Mouse (Mus musculus) liver, postnatal 0 days (tissue): ENCODE data around the gene Megf6. TPM values are rescaled to one million over a fixed set of nuclear protein-coding genes. Genes with fewer than 3 reads are reported as not detected.

Source experiments
- ATAC-seq: fragments of 200-750 bp; cut with Nextera tagmentation; 2 replicates; pipeline ENCODE4 v1.8.0; 2017; ENCODE audit warnings: mild to moderate bottlenecking, moderate library complexity
- DNase-seq: peaks from one replicate; pipeline ENCODE4 v3.0.0-alpha.2; 2016
- H3K27ac ChIP-seq: fragments of 300-500 bp; sonication (generic); 2 replicates; pipeline ENCODE4 v1.5.1; 2014; ENCODE audit warnings: antibody characterized with exemption, moderate library complexity, mild to moderate bottlenecking, low read depth
- H3K27me3 ChIP-seq: fragments of 300-500 bp; sonication (generic); 2 replicates; pipeline ENCODE4 v1.6.1; 2014; ENCODE audit warnings: low read length, control low read depth, mixed read lengths; ENCODE audit not compliant: insufficient read depth
- H3K36me3 ChIP-seq: fragments of 300-500 bp; sonication (generic); replicated peaks from 2 replicates; pipeline ENCODE4 v1.6.1; 2014; ENCODE audit warnings: mild to moderate bottlenecking, control low read depth, low read length, moderate library complexity, mixed read lengths; ENCODE audit not compliant: insufficient read depth
- H3K4me1 ChIP-seq: fragments of 300-500 bp; sonication (generic); 2 replicates; pipeline ENCODE4 v1.6.1; 2014; ENCODE audit warnings: antibody characterized with exemption, mild to moderate bottlenecking, control low read depth; ENCODE audit not compliant: insufficient read depth
- H3K4me2 ChIP-seq: fragments of 300-500 bp; sonication (generic); 2 replicates; pipeline ENCODE4 v1.6.1; 2014; ENCODE audit warnings: low read depth, mild to moderate bottlenecking, low read length, moderate library complexity, mixed read lengths
- H3K4me3 ChIP-seq: fragments of 300-500 bp; sonication (generic); 2 replicates; pipeline ENCODE4 v1.5.1; 2014; ENCODE audit warnings: low read depth, low read length
- H3K9ac ChIP-seq: fragments of 300-500 bp; sonication (generic); replicated peaks from 2 replicates; pipeline ENCODE4 v1.6.1; 2014; ENCODE audit warnings: mild to moderate bottlenecking, moderate library complexity
- H3K9me3 ChIP-seq: fragments of 300-500 bp; sonication (generic); 2 replicates; pipeline ENCODE4 v1.6.1; 2016; ENCODE audit warnings: mild to moderate bottlenecking, control low read depth, low read length, mixed read lengths
- CTCF ChIP-seq: sonication (generic); IDR thresholded peaks from 2 replicates; pipeline ENCODE4 v1.5.1; 2016; ENCODE audit warnings: antibody characterized with exemption, low read depth
- EP300 ChIP-seq: IDR thresholded peaks from 2 replicates; pipeline ENCODE4 v1.6.1; 2016; ENCODE audit warnings: antibody characterized with exemption, low read depth, mild to moderate bottlenecking
- WGBS: fragments of 180-500 bp; shearing (Covaris S2); extraction: QIAGEN DNeasy Blood & Tissue Kit; methylation state at CpG from one replicate; pipeline ENCODE4 v1.1.7; 2014; ENCODE audit not compliant: insufficient replicate concordance; 5-methylcytosine and 5-hydroxymethylcytosine counted together
- polyA plus RNA-seq: library from polyadenylated mRNA; unstranded; fragments of >200 nt; fragmentation: Nextera tagmentation; extraction: Ambion mirVana; gene quantifications from 2 replicates; pipeline ENCODE4 v1.2.1, GENCODE M21; 2015

The Megf6 gene
- polyA plus RNA-seq, 1 experiment from 2014 or later, result 0.89 TPM

DNA sequence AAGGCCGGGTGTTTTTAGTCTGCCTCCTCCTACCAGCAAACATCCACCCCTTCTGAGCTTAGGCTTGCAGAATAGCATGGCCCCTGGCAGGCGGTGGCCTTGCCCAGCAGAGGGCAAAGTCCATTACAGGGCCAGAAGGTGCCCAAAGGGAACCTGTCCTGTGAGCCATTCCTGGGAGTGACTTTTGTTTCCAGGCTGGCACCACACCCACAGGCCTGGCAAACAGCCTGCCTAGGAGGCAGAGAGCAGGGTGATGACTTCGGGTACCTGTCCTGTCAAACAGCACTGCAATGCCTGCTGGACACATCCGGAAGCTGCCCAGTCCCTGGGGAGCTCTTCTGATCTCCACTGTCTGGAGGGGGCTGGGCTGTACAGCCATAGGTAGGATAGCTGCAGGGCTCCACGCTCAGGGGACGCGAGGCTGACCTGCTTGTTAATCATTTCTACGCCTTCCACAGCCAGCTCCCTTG lies 123.8 kb downstream of the Megf6 start:
- ATAC-seq, result peak; percentile 92
- H3K9ac ChIP-seq, result no peak overlapping the region

GRCm38 (mm10) chr4:154297761-154298160 lies 127.2 kb downstream of the Megf6 start:
- 26% methylated on average over 9 of the region's 9 CpGs for WGBS
- peaks cover 17% of the 10 kb centered on the region for H3K4me1 ChIP-seq
- no peak overlapping the region for H3K27ac ChIP-seq
- no peak overlapping the region for H3K4me3 ChIP-seq
- no peak for TF ChIP-seq CTCF
- TF ChIP-seq EP300, result no peak
- H3K36me3 ChIP-seq, result no peaks in the 10 kb centered on the region
- no peaks in the 10 kb centered on the region for H3K9me3 ChIP-seq
- H3K4me2 ChIP-seq, result no peak overlapping the region
- ATAC-seq (no peak; the same call in 1 of the 2 replicates), DNase-seq (peak; percentile 37)
- H3K9ac ChIP-seq, result no peak overlapping the region
- peaks cover 14% of the 10 kb centered on the region; the same call in 1 of the 2 replicates for H3K27me3 ChIP-seq

More for the DNA sequence above, 123.8 kb downstream of the Megf6 start:
- 45% methylated on average over 8 of the region's 8 CpGs for WGBS
- 0 out of 2 replicates have a peak, but pooled peaks cover 2% of the 10 kb centered on the region for H3K36me3 ChIP-seq
- TF ChIP-seq CTCF (no peak), EP300 (no peak)
- peak overlapping the region; percentile 79 for H3K27ac ChIP-seq
- no peak overlapping the region for H3K4me3 ChIP-seq
- H3K27me3 ChIP-seq, result peaks cover under 1% of the 10 kb centered on the region; the same call in 1 of the 2 replicates
- DNase-seq, result peak; percentile 68
- H3K9me3 ChIP-seq, result no peaks in the 10 kb centered on the region
- peak overlapping the region; percentile 44; the same call in 1 of the 2 replicates for H3K4me2 ChIP-seq
- H3K4me1 ChIP-seq, result peaks cover 13% of the 10 kb centered on the region

DNA sequence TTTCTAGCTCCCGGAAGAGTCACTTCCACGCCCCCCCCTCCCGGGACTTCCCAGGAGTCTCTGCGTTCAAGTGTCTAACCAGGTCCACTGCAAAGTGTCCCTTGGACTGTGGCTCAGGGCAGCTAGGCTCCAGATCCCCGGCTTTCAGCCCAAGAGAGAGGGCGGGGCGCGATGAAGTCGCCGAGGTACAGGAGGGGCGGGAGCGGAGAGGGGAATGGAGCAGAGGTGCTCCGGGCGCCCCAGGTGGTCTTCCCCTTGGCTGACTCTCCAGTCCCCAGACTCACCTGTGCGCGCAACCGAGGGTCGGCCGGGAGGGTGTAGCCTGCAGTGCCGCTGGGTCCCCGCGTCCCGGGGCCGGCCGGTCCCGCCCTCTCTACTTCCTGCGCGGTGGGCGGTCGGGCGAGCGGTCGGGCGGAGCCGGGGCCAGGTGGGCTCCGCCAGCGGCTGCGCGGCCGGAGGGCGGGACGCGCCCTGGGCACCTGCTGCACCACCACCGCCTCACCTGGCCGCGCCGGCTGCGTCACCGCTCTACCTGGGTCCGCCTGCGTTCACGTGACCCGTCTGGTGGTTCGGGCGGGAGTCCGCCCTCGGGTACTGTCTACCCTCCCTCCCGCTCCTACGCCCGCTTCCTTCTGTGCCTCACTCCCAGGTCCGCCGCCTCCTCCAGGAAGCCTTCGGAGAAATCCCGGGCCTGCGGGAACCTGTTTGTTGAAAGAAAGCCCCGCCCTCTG lies 129.2 kb downstream of the Megf6 start:
- H3K27ac ChIP-seq, result no peak overlapping the region
- 2% methylated on average over 59 of the region's 66 CpGs for WGBS
- H3K36me3 ChIP-seq, result no peaks in the 10 kb centered on the region
- peaks cover 14% of the 10 kb centered on the region; the same call in 1 of the 2 replicates for H3K27me3 ChIP-seq
- H3K9me3 ChIP-seq, result no peaks in the 10 kb centered on the region
- ATAC-seq, result peak; percentile 35; the same call in 1 of the 2 replicates
- no peak for TF ChIP-seq EP300
- no peak for TF ChIP-seq CTCF
- H3K4me1 ChIP-seq, result peaks cover 10% of the 10 kb centered on the region
- H3K9ac ChIP-seq, result no peak overlapping the region; the same call in 1 of the 2 replicates
- H3K4me3 ChIP-seq, result peak overlapping the region; percentile 48
- H3K4me2 ChIP-seq, result peak overlapping the region; percentile 73
- DNase-seq, result peak; percentile 44

DNA sequence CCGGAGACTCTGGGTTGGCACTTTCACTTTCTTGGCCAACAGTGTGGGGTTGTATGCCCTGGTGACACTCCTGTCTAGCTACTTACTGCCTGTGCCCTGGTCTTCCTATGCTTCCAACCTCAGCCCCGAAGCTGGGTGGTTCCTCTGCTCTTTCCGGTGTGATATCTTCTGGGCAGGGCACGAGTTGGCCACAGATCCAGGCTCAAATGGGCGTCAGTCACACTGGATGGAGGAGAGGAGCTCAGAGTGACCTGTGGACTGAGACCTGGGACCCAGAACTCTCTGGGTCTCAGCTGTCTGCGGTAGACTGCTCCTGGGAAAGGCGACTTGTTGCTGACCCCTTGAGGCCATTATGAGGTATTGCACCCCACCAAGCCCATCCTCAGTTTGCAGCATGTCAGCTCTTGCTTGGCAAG lies 130.9 kb downstream of the Megf6 start, which contains the start of gene Arhgef16:
Gene Arhgef16, minus strand, starts transcription at position 211 of the 416 bp plus-strand sequence.
- TF ChIP-seq CTCF, result peak; percentile 88
- TF ChIP-seq EP300, result no peak
- Histone ChIP-seq H3K9ac (no peak within 1 kb of the TSS), H3K4me2 (no peak within 1 kb of the TSS), H3K27ac (no peak within 1 kb of the TSS), H3K4me3 (no peak within 1 kb of the TSS), H3K27me3 (peaks cover 14% of the 10 kb centered on the region; the same call in 1 of the 2 replicates), H3K4me1 (peaks cover 4% of the 10 kb centered on the region; the same call in 1 of the 2 replicates), H3K9me3 (no peaks in the 10 kb centered on the region), H3K36me3 (no peaks in the 10 kb centered on the region)
- peak; percentile 59 for DNase-seq
- WGBS, result 18% methylated on average over 7 of the region's 7 CpGs
- ATAC-seq, result peak; percentile 51

- Histone ChIP-seq H3K4me3 (no peak overlapping the region), H3K36me3 (no peaks in the 10 kb centered on the region), H3K9me3 (no peaks in the 10 kb centered on the region), H3K4me2 (no peak overlapping the region), H3K27me3 (no peaks in the 10 kb centered on the region), H3K4me1 (no peaks in the 10 kb centered on the region), H3K9ac (no peak overlapping the region), H3K27ac (no peak overlapping the region)
- ATAC-seq, result no peak
- 54% methylated on average over 2 of the region's 2 CpGs for WGBS
- TF ChIP-seq EP300 (no peak), CTCF (no peak)
- DNase-seq, result no peak
Observed at GRCm38 (mm10) chr4:154309131-154309530, 138.6 kb downstream of the Megf6 start.

- H3K4me1 ChIP-seq, result no peaks in the 10 kb centered on the region
- no peak overlapping the region for H3K4me3 ChIP-seq
- DNase-seq (no peak), ATAC-seq (no peak)
- H3K27ac ChIP-seq, result no peak overlapping the region
- TF ChIP-seq CTCF (no peak), EP300 (no peak)
- no peaks in the 10 kb centered on the region for H3K36me3 ChIP-seq
- no peak overlapping the region for H3K9ac ChIP-seq
- 69% methylated on average over 9 of the region's 9 CpGs for WGBS
- no peaks in the 10 kb centered on the region for H3K27me3 ChIP-seq
- no peak overlapping the region for H3K4me2 ChIP-seq
- no peaks in the 10 kb centered on the region for H3K9me3 ChIP-seq
Observed at GRCm38 (mm10) chr4:154310576-154311262, 140.2 kb downstream of the Megf6 start.
